8 mouse cellular contexts compared by ENCODE assay signal in the genomic region with DNA sequence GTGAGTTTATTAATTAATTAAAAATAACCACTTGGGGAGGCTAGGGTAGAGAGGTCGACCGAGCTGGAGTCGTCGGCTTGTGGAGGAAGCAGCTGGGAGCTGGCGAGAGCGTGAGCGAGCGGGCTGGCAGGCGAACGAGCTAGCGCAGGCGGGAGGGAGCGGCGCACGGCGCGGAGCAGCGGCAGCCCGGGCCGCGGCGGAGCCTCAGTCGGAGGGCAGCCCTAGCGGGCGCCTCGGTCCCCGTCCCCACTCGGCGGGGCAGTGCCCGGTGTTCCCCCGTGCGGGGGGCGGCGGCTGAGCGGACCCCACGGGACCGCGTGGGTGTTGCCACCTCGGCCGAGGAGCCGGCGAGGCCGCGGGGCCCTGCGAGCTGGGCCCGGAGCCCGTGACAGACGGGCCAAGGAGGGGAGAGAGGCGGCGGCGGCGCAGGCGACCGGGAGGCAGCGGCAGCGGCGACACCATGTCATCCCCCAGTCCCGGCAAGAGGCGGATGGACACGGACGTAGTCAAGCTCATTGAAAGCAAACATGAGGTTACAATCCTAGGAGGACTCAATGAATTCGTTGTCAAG.
DNase-seq lines count a peak whose midpoint lies in the region; ATAC-seq and TF ChIP-seq lines count a peak whose summit lies in the region.
"Not testable (repeated sequence)": the region's sequence is repeated elsewhere in the genome, so short reads cannot be mapped to it uniquely, and the experiment has no call there.

No protein-coding gene starts in this region.

- not testable (repeated sequence) for H3K27me3 ChIP-seq in liver, adult 2 months (ENCODE audit: control insufficient read depth, insufficient read depth, low read length); midbrain, embryonic 15.5 days (replicated peaks); splenic B cell, adult 2 months (ENCODE audit: control insufficient read depth, insufficient read depth, low read length, poor library complexity, severe bottlenecking)

- 1% methylated on average over 46 of the region's 62 CpGs for WGBS in liver, adult 2 months
- WGBS in midbrain, embryonic 15.5 days = under 1% methylated on average over 45 of the region's 62 CpGs

- peak overlapping the region; percentile 81 for H3K9ac ChIP-seq in ES-E14 (ENCODE audit: insufficient read depth, low read depth, low read length, poor library complexity, severe bottlenecking)
- peak overlapping the region; percentile 78 for H3K9ac ChIP-seq in liver, adult 2 months (ENCODE audit: low read depth, low read length)
- peak overlapping the region; percentile 63 for H3K9ac ChIP-seq in midbrain, embryonic 15.5 days

- H3K4me3 ChIP-seq in ES-E14 (ENCODE audit: insufficient read depth in 1 of 2, low read depth in 1 of 2, low read length in 2 of 2, poor library complexity in 1 of 2, severe bottlenecking in 1 of 2) = peak overlapping the region; percentile 50 to 75
- H3K4me3 ChIP-seq in liver, adult 2 months (ENCODE audit: insufficient read depth, low read depth, low read length) = peak overlapping the region; percentile 53; the same call in 1 of the 2 replicates
- peak overlapping the region; percentile 48 for H3K4me3 ChIP-seq in midbrain, embryonic 15.5 days

- not testable (repeated sequence) for TF ChIP-seq POLR2A in liver, adult 2 months (IDR thresholded peaks at IDR 0.05; ENCODE audit: extremely low read depth, insufficient read depth, low read length)

- not testable (repeated sequence) for H3K9me3 ChIP-seq in ES-E14 (ENCODE audit: control insufficient read depth, insufficient read depth, low read depth, low read length); midbrain, embryonic 15.5 days

- H3K4me2 ChIP-seq in midbrain, embryonic 15.5 days = peak overlapping the region; percentile 57

- in situ Hi-C loops in ES-E14 (cut with MboI; ENCODE audit: low sequenced_read_pairs in 2 of 2, unreplicated experiment in 2 of 2) = not testable (repeated sequence)

- not testable (repeated sequence) for H3K36me3 ChIP-seq in ES-E14 (ENCODE audit: control insufficient read depth, insufficient read depth, low read length, poor library complexity, severe bottlenecking); liver, adult 2 months (ENCODE audit: control insufficient read depth, insufficient read depth, low read length); midbrain, embryonic 15.5 days (replicated peaks); splenic B cell, adult 2 months (ENCODE audit: control insufficient read depth, insufficient read depth, low read length, poor library complexity, severe bottlenecking)

- not testable (repeated sequence) for H3K27ac ChIP-seq in ES-E14 (ENCODE audit: insufficient read depth, low read depth, low read length, poor library complexity, severe bottlenecking); liver, adult 2 months (replicated peaks; ENCODE audit: insufficient read depth, low read depth, low read length)
- H3K27ac ChIP-seq in midbrain, embryonic 15.5 days = peak overlapping the region; percentile 83

- peak; percentile 84 to 94 for ATAC-seq in hematopoietic stem cell, adult 5-6 weeks (replicated peaks in 1 of 2; ENCODE audit: insufficient read depth in 1 of 2, low FRiP score in 2 of 2, low TSS enrichment in 1 of 2, low read depth in 1 of 2, poor library complexity in 2 of 2, severe bottlenecking in 2 of 2)
- ATAC-seq in midbrain, embryonic 15.5 days (replicated peaks) = peak; percentile 96

- TF ChIP-seq CTCF in liver, adult 2 months (IDR thresholded peaks at IDR 0.05; ENCODE audit: low read depth, low read length) = not testable (repeated sequence)

- not testable (repeated sequence) for DNase-seq in ES-E14 (ENCODE audit: low read depth, low spot score); liver, adult 2 months (ENCODE audit: extremely low read depth, low read depth, low spot score)
- DNase-seq in cerebellum, postnatal 36 days = peak; percentile 55 to 57
- peak; percentile 1 to 38 for DNase-seq in frontal cortex, adult 2 months (ENCODE audit: extremely low spot score in 1 of 2, low spot score in 1 of 2)
- DNase-seq in layer of hippocampus, adult 18-20 months (ENCODE audit: low spot score in 2 of 2) = peak; percentile 19 to 47
- peak; percentile 7 for DNase-seq in splenic B cell, adult 2 months (ENCODE audit: low read depth, low spot score)

- not testable (repeated sequence) for H3K4me1 ChIP-seq in ES-E14 (ENCODE audit: control insufficient read depth in 2 of 2, insufficient read depth in 2 of 2, low read length in 2 of 2, poor library complexity in 1 of 2); liver, adult 2 months (ENCODE audit: control insufficient read depth, insufficient read depth, low read length); midbrain, embryonic 15.5 days

- not testable (repeated sequence) for H3K79me2 ChIP-seq in liver, adult 2 months (ENCODE audit: control insufficient read depth, insufficient read depth, low read length)
